Mouse (Mus musculus) heart, embryonic 15.5 days (tissue): ENCODE measurements around the gene Rprd2. TPM values are rescaled to one million over a fixed set of nuclear protein-coding genes. Genes with fewer than 3 reads are reported as not detected.

Experiments used
- ATAC-seq: fragments of 200-750 bp; cut with Nextera tagmentation; replicated peaks from 2 replicates; pipeline ENCODE4 v1.8.0; 2017; ENCODE audit warnings: low read depth, moderate TSS enrichment; ENCODE audit not compliant: insufficient number of reproducible peaks, insufficient read depth, low FRiP score
- H3K27ac ChIP-seq: fragments of 300-500 bp; sonication (generic); 2 replicates; pipeline ENCODE4 v1.5.1; 2015; ENCODE audit warnings: mild to moderate bottlenecking, inconsistent platforms
- H3K27me3 ChIP-seq: fragments of 300-500 bp; sonication (generic); 2 replicates; pipeline ENCODE4 v1.6.1; 2015; ENCODE audit warnings: inconsistent platforms
- H3K36me3 ChIP-seq: fragments of 300-500 bp; sonication (generic); 2 replicates; pipeline ENCODE4 v1.6.1; 2015; ENCODE audit warnings: mild to moderate bottlenecking, inconsistent platforms
- H3K4me1 ChIP-seq: fragments of 300-500 bp; sonication (generic); replicated peaks from 2 replicates; pipeline ENCODE4 v1.6.1; 2015; ENCODE audit warnings: inconsistent platforms
- H3K4me2 ChIP-seq: fragments of 300-500 bp; sonication (generic); 2 replicates; pipeline ENCODE4 v1.6.1; 2015; ENCODE audit warnings: inconsistent platforms, mild to moderate bottlenecking, moderate library complexity
- H3K4me3 ChIP-seq: fragments of 300-500 bp; sonication (generic); 2 replicates; pipeline ENCODE4 v1.5.1; 2015; ENCODE audit warnings: mild to moderate bottlenecking, inconsistent platforms
- H3K9ac ChIP-seq: fragments of 300-500 bp; sonication (generic); 2 replicates; pipeline ENCODE4 v1.6.1; 2015; ENCODE audit warnings: mild to moderate bottlenecking, inconsistent platforms
- H3K9me3 ChIP-seq: fragments of 300-500 bp; sonication (generic); replicated peaks from 2 replicates; pipeline ENCODE4 v1.6.1; 2016; ENCODE audit warnings: inconsistent platforms
- WGBS: fragments of 180-500 bp; shearing (Covaris S2); methylation state at CpG from one replicate; pipeline ENCODE4 v1.1.7; 2015; ENCODE audit warnings: mixed read lengths; 5-methylcytosine and 5-hydroxymethylcytosine counted together
- polyA plus RNA-seq: library from polyadenylated mRNA; unstranded; fragments of >200 nt; fragmentation: Nextera tagmentation; extraction: Ambion mirVana; gene quantifications from 2 replicates; pipeline ENCODE4 v1.2.1, GENCODE M21; 2015

Rprd2 gene
- polyA plus RNA-seq, 1 experiment from 2014 or later = 17.6 TPM

DNA sequence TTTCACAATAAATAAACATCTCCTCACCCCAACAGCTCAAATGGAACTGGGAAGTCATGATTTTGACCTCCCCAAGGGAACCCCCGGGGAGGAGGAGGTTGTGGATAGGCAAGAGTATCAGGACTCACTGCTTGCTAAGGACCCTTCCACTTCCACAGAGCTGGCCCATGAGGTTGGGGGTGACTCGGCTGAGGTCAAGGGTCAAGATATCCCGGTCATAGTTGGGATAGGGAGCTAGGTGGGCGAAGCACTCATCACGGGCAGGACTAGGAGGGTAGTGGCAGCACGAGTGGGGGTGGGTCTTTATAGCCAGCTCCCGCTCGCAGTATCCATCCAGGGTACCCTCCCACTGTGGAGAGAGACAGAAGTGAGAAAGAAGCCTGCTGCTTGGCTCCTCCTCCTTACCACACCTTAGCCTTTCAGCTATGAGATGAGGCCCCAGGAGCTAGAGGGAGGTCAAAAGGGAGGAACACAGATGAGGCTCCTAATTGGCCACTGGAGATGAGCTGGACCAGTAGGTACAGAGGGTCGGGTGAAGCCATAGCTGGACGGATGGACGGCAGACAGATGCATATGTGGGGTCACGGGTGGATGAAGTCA is 83.5 kb downstream of the Rprd2 start:
- H3K4me1 ChIP-seq = peaks cover 50% of the 10 kb centered on the region
- H3K9ac ChIP-seq = no peak overlapping the region
- no peak for ATAC-seq
- 79% methylated on average over 12 of the region's 12 CpGs for WGBS
- H3K4me2 ChIP-seq = no peak overlapping the region
- no peak overlapping the region for H3K4me3 ChIP-seq
- H3K27me3 ChIP-seq = no peaks in the 10 kb centered on the region
- 0 out of 2 replicates have a peak, but pooled peaks cover 7% of the 10 kb centered on the region for H3K36me3 ChIP-seq
- H3K9me3 ChIP-seq = no peaks in the 10 kb centered on the region
- H3K27ac ChIP-seq = no peak overlapping the region

DNA sequence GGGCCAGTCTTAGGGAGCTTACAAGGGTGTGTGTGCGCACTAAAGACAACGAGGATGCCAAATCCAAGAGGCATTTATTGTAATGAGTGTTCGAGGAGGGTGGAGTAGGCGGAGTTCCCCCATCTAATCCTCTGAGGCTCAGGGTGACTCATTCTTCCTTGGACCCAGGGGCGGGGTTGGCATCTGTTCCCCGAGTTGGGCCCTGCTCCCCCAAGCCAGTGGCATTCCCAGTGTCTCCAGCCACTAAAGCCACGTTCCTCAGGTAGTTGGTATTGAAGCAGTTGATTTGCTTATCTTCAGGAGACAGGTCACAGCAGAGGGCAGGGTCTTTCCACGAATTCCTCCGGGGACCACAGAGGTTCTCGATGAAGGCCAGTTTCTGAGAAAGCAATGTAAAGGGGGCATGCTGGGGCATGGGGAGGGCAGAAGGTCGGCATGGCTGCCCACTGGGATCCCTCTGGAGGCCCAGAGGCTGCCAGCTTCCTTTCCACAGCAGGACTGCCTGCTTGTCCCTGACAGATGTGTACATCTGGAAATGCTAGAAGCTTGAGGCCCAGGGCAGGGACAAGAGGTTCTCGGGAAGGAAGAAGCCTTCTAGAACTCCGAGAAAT is 84.5 kb downstream of the Rprd2 start:
- no peak for ATAC-seq
- H3K9ac ChIP-seq = no peak overlapping the region
- H3K4me3 ChIP-seq = no peak overlapping the region
- H3K4me1 ChIP-seq = peaks cover 40% of the 10 kb centered on the region
- H3K27me3 ChIP-seq = no peaks in the 10 kb centered on the region
- WGBS = 69% methylated on average over 13 of the region's 13 CpGs
- H3K36me3 ChIP-seq = 0 out of 2 replicates have a peak, but pooled peaks cover 7% of the 10 kb centered on the region
- no peak overlapping the region for H3K27ac ChIP-seq
- H3K9me3 ChIP-seq = no peaks in the 10 kb centered on the region
- no peak overlapping the region for H3K4me2 ChIP-seq

DNA sequence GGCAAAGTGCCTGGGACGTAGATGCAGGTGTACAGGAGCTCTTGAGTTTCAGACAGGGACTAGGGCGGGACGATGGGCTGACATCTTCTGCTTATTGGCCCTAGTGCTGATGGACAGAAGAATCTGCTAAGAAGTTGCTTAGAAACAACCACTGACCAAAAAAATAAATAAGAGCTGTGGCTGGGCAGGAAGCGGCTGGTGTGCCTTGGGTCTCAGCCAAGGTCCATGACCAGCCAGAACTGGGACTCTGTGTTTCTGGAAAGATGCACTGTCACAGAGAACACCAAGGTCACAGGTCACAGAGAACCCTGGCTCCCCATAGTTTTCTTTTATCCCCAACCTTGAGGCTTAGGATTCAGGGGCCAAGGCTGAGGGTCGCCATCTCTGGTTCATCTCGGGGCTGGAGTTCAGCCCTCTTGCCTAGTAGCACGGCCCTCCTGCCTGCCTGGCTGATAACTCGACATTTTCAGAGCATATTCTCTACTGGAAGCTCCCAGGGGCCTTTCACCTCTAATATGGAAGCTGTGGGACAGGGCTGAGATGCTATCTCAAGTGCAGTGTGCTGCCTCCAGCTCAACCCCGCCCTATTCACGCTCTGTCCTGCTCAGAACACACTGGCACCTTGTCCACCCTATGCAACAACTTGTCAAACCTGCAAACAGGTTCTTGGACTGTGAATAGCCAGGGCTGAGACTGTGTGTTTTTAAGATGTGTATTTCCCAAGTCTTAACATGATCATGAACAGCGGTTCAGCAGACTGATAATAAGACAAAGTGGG is 85.7 kb downstream of the Rprd2 start:
- H3K9me3 ChIP-seq = no peaks in the 10 kb centered on the region
- 0 out of 2 replicates have a peak, but pooled peaks cover 7% of the 10 kb centered on the region for H3K36me3 ChIP-seq
- H3K4me3 ChIP-seq = no peak overlapping the region
- H3K9ac ChIP-seq = no peak overlapping the region
- H3K4me2 ChIP-seq = no peak overlapping the region
- WGBS = 55% methylated on average over 11 of the region's 11 CpGs
- H3K4me1 ChIP-seq = peaks cover 27% of the 10 kb centered on the region
- no peaks in the 10 kb centered on the region for H3K27me3 ChIP-seq
- peak overlapping the region; percentile 45 for H3K27ac ChIP-seq
- ATAC-seq = no peak; the same call in 1 of the 2 replicates

DNA sequence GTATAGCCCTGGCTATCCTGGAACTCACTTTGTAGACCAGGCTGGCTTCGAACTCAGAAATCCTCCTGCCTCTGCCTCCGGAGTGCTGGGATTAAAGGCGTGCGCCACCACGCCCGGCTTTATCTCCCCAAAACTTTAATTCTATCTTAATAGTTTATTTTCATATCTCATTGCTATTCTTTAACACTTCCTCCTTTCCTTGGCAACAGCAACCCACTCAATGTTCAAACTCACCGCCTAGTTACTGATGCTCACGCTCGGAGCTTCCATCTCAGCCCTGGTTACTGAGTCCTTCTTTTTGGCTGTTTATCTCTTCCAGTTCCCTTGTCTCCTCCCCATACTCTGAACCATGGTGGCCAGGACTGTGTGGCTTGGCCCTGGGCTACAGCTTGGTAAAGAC is 86.4 kb downstream of the Rprd2 start:
- ATAC-seq = no peak
- Histone ChIP-seq H3K9ac (no peak overlapping the region), H3K4me2 (no peak overlapping the region), H3K27ac (peak overlapping the region; percentile 45; the same call in 1 of the 2 replicates), H3K27me3 (no peaks in the 10 kb centered on the region), H3K4me1 (peaks cover 21% of the 10 kb centered on the region), H3K4me3 (no peak overlapping the region), H3K36me3 (0 out of 2 replicates have a peak, but pooled peaks cover 7% of the 10 kb centered on the region), H3K9me3 (no peaks in the 10 kb centered on the region)
- 86% methylated on average over 9 of the region's 9 CpGs for WGBS

DNA sequence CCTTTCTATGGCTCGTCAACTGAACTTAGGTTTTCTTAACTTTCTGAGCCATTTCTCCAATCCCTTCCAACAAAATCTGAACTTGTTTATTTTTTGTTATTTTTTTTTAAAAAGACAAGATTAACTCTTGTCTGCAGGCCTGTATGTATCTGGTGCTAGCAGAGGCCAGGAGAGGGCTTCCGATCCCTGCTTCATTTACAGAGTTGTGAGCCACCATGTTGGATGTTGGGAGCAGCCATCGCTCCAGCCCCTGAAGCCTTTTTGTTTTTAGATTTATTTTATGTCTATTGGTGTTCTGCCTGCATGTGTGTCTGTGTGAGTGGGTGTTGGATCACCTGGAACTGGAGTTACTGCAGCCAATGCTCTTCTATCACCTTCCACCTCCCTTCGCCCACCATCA is 86.9 kb downstream of the Rprd2 start:
- WGBS = 92% methylated on average over 4 of the region's 4 CpGs
- peaks cover 17% of the 10 kb centered on the region for H3K4me1 ChIP-seq
- H3K9ac ChIP-seq = no peak overlapping the region
- H3K36me3 ChIP-seq = 0 out of 2 replicates have a peak, but pooled peaks cover 7% of the 10 kb centered on the region
- ATAC-seq = no peak
- H3K27ac ChIP-seq = no peak overlapping the region
- no peaks in the 10 kb centered on the region for H3K27me3 ChIP-seq
- no peaks in the 10 kb centered on the region for H3K9me3 ChIP-seq
- no peak overlapping the region for H3K4me3 ChIP-seq
- no peak overlapping the region for H3K4me2 ChIP-seq

DNA sequence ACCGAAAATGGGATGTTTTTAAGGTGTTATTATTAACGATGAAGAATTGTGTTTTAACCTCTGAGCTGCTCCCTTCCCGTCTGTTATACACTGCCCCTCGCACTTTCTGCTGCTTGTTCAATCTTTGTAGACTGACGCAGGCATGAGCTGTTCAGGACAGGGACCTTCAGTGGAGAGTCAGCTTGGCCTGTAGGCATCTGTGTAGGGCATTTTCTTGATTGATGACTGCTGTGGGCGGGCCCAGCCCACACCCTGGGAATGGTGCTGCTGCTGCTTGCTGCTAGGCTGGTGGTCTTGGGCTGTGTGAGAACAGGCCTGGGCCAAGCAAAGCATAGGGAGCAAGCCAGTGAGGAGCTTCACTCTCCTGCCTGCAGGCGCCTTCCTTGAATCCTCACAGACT is 88.2 kb downstream of the Rprd2 start:
- H3K9ac ChIP-seq = no peak overlapping the region
- H3K27ac ChIP-seq = no peak overlapping the region
- ATAC-seq = no peak
- H3K36me3 ChIP-seq = 0 out of 2 replicates have a peak, but pooled peaks cover 7% of the 10 kb centered on the region
- no peak overlapping the region for H3K4me2 ChIP-seq
- 83% methylated on average over 7 of the region's 7 CpGs for WGBS
- H3K4me3 ChIP-seq = no peak overlapping the region
- no peaks in the 10 kb centered on the region for H3K9me3 ChIP-seq
- H3K27me3 ChIP-seq = no peaks in the 10 kb centered on the region
- peaks cover 15% of the 10 kb centered on the region for H3K4me1 ChIP-seq

GRCm38 (mm10) chr3:95728906-95729305 is 89.8 kb downstream of the Rprd2 start:
- Histone ChIP-seq H3K27ac (peak overlapping the region; percentile 22; the same call in 1 of the 2 replicates), H3K27me3 (no peaks in the 10 kb centered on the region), H3K4me3 (no peak overlapping the region), H3K4me1 (peaks cover 15% of the 10 kb centered on the region), H3K36me3 (no peaks in the 10 kb centered on the region), H3K9me3 (no peaks in the 10 kb centered on the region), H3K4me2 (no peak overlapping the region), H3K9ac (no peak overlapping the region)
- ATAC-seq = no peak
- WGBS = 69% methylated on average over 2 of the region's 2 CpGs

DNA sequence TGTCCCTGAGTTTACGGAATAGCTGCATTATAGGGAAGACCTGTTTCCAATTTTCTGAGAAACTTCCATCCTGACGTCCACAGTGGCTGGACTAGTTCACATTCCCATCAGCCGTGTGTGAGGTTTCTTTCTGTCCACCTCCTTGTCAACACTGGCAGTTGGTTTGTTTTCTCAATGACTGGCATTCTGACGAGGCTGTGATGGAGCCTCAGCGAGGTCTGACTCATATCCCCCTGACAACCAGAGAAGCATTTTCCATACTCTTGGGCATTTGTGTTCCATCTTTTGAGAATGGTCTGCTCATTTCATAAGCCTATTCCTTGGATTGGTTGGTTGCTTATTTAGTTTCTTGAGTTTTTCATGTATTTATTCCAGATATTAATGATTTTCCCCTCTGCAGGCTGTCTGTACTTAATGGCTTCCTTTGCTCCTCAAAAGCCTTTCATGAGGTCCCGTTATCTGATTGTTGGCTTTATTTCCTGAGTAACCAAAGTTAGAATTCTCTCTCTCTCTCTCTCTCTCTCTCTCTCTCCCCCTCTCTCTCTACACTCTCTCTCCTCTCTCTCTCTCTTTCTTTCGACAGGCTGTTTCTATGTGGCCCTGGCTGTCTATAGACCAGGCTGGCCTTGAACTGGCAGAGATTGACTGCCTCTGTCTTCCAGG is 91.8 kb downstream of the Rprd2 start:
- H3K9ac ChIP-seq = no peak overlapping the region
- no peaks in the 10 kb centered on the region for H3K36me3 ChIP-seq
- no peak overlapping the region for H3K27ac ChIP-seq
- 46% methylated on average over 7 of the region's 7 CpGs for WGBS
- H3K9me3 ChIP-seq = no peaks in the 10 kb centered on the region
- H3K4me1 ChIP-seq = peaks cover 2% of the 10 kb centered on the region; the same call in 1 of the 2 replicates
- ATAC-seq = no peak
- no peaks in the 10 kb centered on the region for H3K27me3 ChIP-seq
- no peak overlapping the region for H3K4me3 ChIP-seq
- no peak overlapping the region for H3K4me2 ChIP-seq

DNA sequence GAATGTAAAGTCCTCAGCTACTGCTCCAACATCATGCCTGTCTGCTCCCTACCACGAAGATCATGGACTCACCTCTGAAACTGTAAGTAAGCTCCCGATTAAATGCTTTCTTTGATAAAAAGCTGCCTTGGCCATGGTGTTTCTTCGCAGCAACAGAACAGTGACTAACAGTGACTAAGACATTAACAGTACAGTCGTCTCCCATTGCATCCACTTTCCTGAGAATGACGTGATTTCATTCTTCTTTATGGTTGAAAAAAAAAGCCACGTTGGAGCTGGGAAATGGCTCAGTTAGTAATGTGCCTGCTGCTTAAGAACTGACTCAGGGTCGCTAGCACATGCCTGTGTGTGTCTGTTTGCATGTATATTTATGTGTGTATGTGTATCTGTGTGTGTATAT is 92.8 kb downstream of the Rprd2 start:
- Histone ChIP-seq H3K9ac (no peak overlapping the region), H3K27ac (no peak overlapping the region), H3K4me1 (peaks cover 2% of the 10 kb centered on the region; the same call in 1 of the 2 replicates), H3K4me3 (no peak overlapping the region), H3K27me3 (no peaks in the 10 kb centered on the region), H3K4me2 (no peak overlapping the region), H3K36me3 (no peaks in the 10 kb centered on the region), H3K9me3 (no peaks in the 10 kb centered on the region)
- 79% methylated on average over 7 of the region's 7 CpGs for whole genome bisulfite sequencing
- no peak for ATAC-seq

DNA sequence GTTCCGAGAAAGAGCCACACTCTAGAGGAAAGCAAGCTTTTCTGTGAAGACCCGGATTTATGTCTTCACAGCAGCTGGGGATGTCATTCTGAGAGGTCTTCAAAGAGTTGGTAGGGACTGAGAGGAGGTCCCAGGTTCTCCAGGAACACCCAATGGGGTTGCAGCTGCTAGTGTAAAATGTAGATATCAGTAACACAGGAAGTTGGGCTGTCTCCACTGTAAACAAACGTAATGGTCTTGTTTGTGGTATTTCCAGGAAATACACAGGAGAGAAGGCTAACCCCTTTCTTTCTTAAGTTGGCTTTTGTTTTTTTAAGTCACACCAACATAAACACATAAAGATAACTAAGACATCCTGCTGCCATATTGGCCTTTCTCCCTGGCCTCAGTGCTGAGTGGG is 96.3 kb downstream of the Rprd2 start:
- H3K9me3 ChIP-seq = no peaks in the 10 kb centered on the region
- no peak overlapping the region for H3K4me2 ChIP-seq
- no peak for ATAC-seq
- H3K9ac ChIP-seq = no peak overlapping the region
- peaks cover 2% of the 10 kb centered on the region; the same call in 1 of the 2 replicates for H3K4me1 ChIP-seq
- H3K27ac ChIP-seq = 0 out of 2 replicates have a peak overlapping the region, but pooled peaks have one; percentile 11
- H3K27me3 ChIP-seq = no peaks in the 10 kb centered on the region
- H3K4me3 ChIP-seq = no peak overlapping the region
- H3K36me3 ChIP-seq = no peaks in the 10 kb centered on the region
- WGBS = 68% methylated on average over 3 of the region's 3 CpGs

DNA sequence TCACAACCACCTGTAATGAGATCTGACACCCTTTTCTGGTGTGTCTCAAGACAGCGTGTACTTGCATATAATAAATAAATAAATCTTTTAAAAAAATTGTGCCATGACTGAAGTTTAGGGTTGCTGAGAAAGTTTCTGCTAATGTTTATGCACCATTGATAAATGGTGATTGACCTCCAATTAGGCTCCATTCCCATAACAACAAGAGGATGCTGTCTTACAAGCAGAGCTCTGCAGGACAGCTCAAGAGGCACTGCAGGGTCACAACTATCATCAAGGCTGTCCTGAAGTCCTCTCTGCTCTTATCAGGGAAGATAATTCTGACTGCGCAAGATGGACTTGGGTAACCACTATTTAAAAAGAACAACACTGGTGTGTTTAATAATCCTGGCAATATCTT is 100.5 kb downstream of the Rprd2 start:
- 76% methylated on average over 2 of the region's 2 CpGs for whole genome bisulfite sequencing
- Histone ChIP-seq H3K36me3 (no peaks in the 10 kb centered on the region), H3K4me1 (no peaks in the 10 kb centered on the region), H3K9ac (no peak overlapping the region), H3K9me3 (no peaks in the 10 kb centered on the region), H3K27me3 (no peaks in the 10 kb centered on the region), H3K27ac (no peak overlapping the region), H3K4me3 (no peak overlapping the region), H3K4me2 (no peak overlapping the region)
- no peak for ATAC-seq
